ENCODE assay signal across 11 mouse cellular contexts in genomic region chr2:174564817-174565216, GRCm38 (mm10).
DNase-seq lines count a peak whose midpoint lies in the region; ATAC-seq lines count a peak whose summit lies in the region.
"Had no signal": no experiment of that assay in that cellular context is flagged by ENCODE, and none has a peak within 500 bp of the region (broad histone marks: within the 10 kb centered on the region; RNA-seq: fewer than 3 reads in every experiment).

No protein-coding gene starts in this region.

- H3K27me3 ChIP-seq in embryonic facial prominence, embryonic 14.5 days (replicated peaks; ENCODE audit: control insufficient read depth, insufficient read depth, low read length): no peaks in the 10 kb centered on the region
- no peaks in the 10 kb centered on the region for H3K27me3 ChIP-seq in midbrain, embryonic 11.5 days (ENCODE audit: control insufficient read depth, insufficient read depth, low read length)

- ATAC-seq in embryonic facial prominence, embryonic 14.5 days (ENCODE audit: low read depth): no peak
- ATAC-seq in midbrain, embryonic 11.5 days (ENCODE audit: low FRiP score): peak; percentile 49
- no peak for ATAC-seq in erythroblast, adult 5-6 weeks (replicated peaks; ENCODE audit: low FRiP score, poor library complexity, severe bottlenecking)
- ATAC-seq: intestine, embryonic 16.5 days had no signal

- 27% methylated on average over 4 of the region's 5 CpGs for WGBS in embryonic facial prominence, embryonic 14.5 days
- WGBS in midbrain, embryonic 11.5 days: 13% methylated on average over 5 of the region's 5 CpGs

- no peak overlapping the region for H3K4me3 ChIP-seq in embryonic facial prominence, embryonic 14.5 days (ENCODE audit: low read depth, low read length)
- no peak overlapping the region for H3K4me3 ChIP-seq in midbrain, embryonic 11.5 days (ENCODE audit: low read depth, low read length)

- peak; percentile 12 for DNase-seq in kidney, postnatal 10 days
- DNase-seq in kidney, postnatal 36 days: no peak
- DNase-seq in ZHBTc4 (ENCODE audit: low read depth, low spot score): peak; percentile 14
- peak; percentile 13 for DNase-seq in embryonic facial prominence, embryonic 14.5 days (ENCODE audit: low spot score)
- DNase-seq in midbrain, embryonic 11.5 days (ENCODE audit: low spot score, missing footprints): peak; percentile 86
- no peak for DNase-seq in cerebellum, postnatal 36 days
- no peak for DNase-seq in thymus, postnatal 4 days
- DNase-seq: adrenal gland, adult 8-10 months; gastrocnemius, postnatal 10 days had no signal

- no peaks in the 10 kb centered on the region for H3K9me3 ChIP-seq in embryonic facial prominence, embryonic 14.5 days (ENCODE audit: control insufficient read depth, low read length)
- no peaks in the 10 kb centered on the region for H3K9me3 ChIP-seq in midbrain, embryonic 11.5 days (ENCODE audit: control insufficient read depth, low read length)

- H3K4me2 ChIP-seq in embryonic facial prominence, embryonic 14.5 days (ENCODE audit: low read depth, low read length): no peak overlapping the region
- no peak overlapping the region for H3K4me2 ChIP-seq in midbrain, embryonic 11.5 days

- H3K27ac ChIP-seq in embryonic facial prominence, embryonic 14.5 days (replicated peaks; ENCODE audit: low read depth, low read length): no peak overlapping the region
- no peak overlapping the region for H3K27ac ChIP-seq in midbrain, embryonic 11.5 days (ENCODE audit: low read depth, low read length)

- no peaks in the 10 kb centered on the region for H3K36me3 ChIP-seq in embryonic facial prominence, embryonic 14.5 days (ENCODE audit: control insufficient read depth, insufficient read depth, low read length)
- H3K36me3 ChIP-seq in midbrain, embryonic 11.5 days (ENCODE audit: control insufficient read depth, insufficient read depth, low read length): no peaks in the 10 kb centered on the region

- H3K4me1 ChIP-seq in embryonic facial prominence, embryonic 14.5 days (ENCODE audit: control insufficient read depth, insufficient read depth, low read length): no peaks in the 10 kb centered on the region
- peaks cover 8% of the 10 kb centered on the region for H3K4me1 ChIP-seq in midbrain, embryonic 11.5 days (ENCODE audit: control insufficient read depth, insufficient read depth, low read length)

- H3K9ac ChIP-seq in embryonic facial prominence, embryonic 14.5 days (ENCODE audit: low read depth, low read length): no peak overlapping the region
- no peak overlapping the region for H3K9ac ChIP-seq in midbrain, embryonic 11.5 days (ENCODE audit: low read length)

Comparison
In these comparisons a context has a peak if more than half of its experiments do, and no peak if none do; other contexts are left out.
1. DNase-seq: peak in kidney, postnatal 10 days (single experiment), ZHBTc4 (single experiment), embryonic facial prominence, embryonic 14.5 days (single experiment) and midbrain, embryonic 11.5 days (single experiment); none in kidney, postnatal 36 days (0 of 2), cerebellum, postnatal 36 days (0 of 2) and thymus, postnatal 4 days (single experiment).